Mouse (Mus musculus): Measurements from ENCODE around the gene Olig1. TPM values are rescaled to one million over a fixed set of nuclear protein-coding genes. Genes with fewer than 3 reads are reported as not detected.

The Olig1 gene
- polyA plus RNA-seq, 1 experiment, result not detected

DNA sequence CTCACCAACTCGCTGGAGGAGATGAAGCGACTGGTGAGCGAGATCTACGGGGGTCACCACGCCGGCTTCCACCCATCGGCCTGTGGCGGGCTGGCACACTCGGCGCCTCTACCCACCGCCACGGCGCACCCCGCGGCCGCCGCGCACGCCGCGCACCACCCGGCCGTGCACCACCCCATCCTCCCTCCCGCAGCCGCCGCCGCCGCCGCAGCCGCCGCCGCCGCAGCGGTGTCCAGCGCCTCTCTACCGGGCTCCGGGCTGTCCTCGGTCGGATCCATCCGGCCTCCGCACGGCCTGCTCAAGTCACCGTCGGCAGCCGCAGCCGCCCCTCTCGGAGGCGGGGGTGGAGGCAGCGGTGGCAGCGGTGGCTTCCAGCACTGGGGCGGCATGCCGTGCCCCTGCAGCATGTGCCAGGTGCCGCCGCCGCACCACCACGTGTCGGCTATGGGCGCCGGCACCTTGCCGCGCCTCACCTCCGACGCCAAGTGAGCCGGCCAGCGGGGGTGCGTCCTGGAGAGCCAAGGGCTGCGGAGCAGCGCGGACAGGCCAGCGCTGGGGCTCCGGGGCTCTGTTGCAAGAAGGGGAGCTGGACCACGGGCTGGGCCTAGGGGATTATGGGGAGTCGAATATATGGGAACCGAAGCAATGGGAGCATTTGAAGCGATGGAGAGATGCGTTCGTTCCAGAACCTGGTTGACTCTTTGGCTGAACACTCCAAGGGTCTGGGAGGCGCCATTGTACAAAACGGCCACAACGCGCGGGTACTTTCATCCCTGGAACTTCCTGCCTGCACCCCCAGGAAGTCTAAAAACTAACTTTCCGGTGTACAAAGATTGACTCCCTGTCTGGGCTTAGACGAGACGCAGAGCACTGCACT lies 42.5 kb upstream of the Olig1 start:
- no peak overlapping the region for H3ac ChIP-seq (ENCODE audit: control insufficient read depth, insufficient read length)
- TF ChIP-seq MAX (IDR thresholded peaks at IDR 0.05; ENCODE audit: low read depth), result no peak
- no peak for TF ChIP-seq USF1 (IDR thresholded peaks at IDR 0.05; ENCODE audit: low read depth)
- TF ChIP-seq CEBPB (IDR thresholded peaks at IDR 0.05; ENCODE audit: insufficient read depth, poor library complexity, severe bottlenecking), result no peak
- no peak for TF ChIP-seq MYOG (IDR thresholded peaks at IDR 0.05; ENCODE audit: control insufficient read depth in 1 of 3, insufficient read depth in 1 of 3, insufficient read length in 2 of 3, low read depth in 2 of 3)
- TF ChIP-seq MYOD1 (IDR thresholded peaks at IDR 0.05; ENCODE audit: control insufficient read depth in 1 of 3, insufficient read length in 2 of 3, low read depth in 2 of 3), result no peak
- no peak overlapping the region for H3K4me2 ChIP-seq (ENCODE audit: low read depth)
- H3K4me3 ChIP-seq, result no peak overlapping the region
- no peaks in the 10 kb centered on the region for H3K79me2 ChIP-seq (ENCODE audit: control insufficient read depth, insufficient read depth)
- H3K36me3 ChIP-seq (ENCODE audit: control insufficient read depth, insufficient read depth), result no peaks in the 10 kb centered on the region
- H3K27me3 ChIP-seq (ENCODE audit: control insufficient read depth, insufficient read depth, insufficient read length), result peaks cover 94% of the 10 kb centered on the region

DNA sequence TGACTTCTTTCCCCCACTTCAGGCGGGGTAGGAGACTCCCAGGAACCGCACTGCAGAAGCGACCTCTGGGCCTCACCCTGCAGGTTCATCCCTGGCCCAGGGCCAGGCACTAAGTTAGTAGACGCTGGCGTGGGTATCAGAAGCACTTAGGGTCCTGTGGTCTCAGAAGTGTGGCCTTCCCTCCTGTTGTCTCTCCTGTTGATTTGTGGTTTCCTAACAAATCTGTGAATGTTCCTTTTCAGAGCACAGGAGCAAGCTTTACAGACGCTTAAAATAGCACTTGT lies 41.9 kb upstream of the Olig1 start:
- no peaks in the 10 kb centered on the region for H3K79me2 ChIP-seq (ENCODE audit: control insufficient read depth, insufficient read depth)

GRCm38 (mm10) chr16:91228238-91229071 lies 41.1 kb upstream of the Olig1 start:
- Histone ChIP-seq H3K27me3 (ENCODE audit: control insufficient read depth, insufficient read depth, insufficient read length) (peaks cover 94% of the 10 kb centered on the region), H3ac (ENCODE audit: control insufficient read depth, insufficient read length) (no peak overlapping the region), H3K79me2 (ENCODE audit: control insufficient read depth, insufficient read depth) (no peaks in the 10 kb centered on the region), H3K36me3 (ENCODE audit: control insufficient read depth, insufficient read depth) (no peaks in the 10 kb centered on the region), H3K4me3 (no peak overlapping the region), H3K4me2 (ENCODE audit: low read depth) (no peak overlapping the region)
- no peak for TF ChIP-seq POLR2A (IDR thresholded peaks at IDR 0.05; ENCODE audit: insufficient read length, low read depth)
- no peak for TF ChIP-seq REST (IDR thresholded peaks at IDR 0.05; ENCODE audit: insufficient read depth, insufficient read length)
- no peak for TF ChIP-seq MAX (IDR thresholded peaks at IDR 0.05; ENCODE audit: low read depth)
- TF ChIP-seq USF1 (IDR thresholded peaks at IDR 0.05; ENCODE audit: low read depth), result no peak
- TF ChIP-seq SRF (IDR thresholded peaks at IDR 0.05; ENCODE audit: control insufficient read depth, insufficient read length, low read depth), result no peak
- TF ChIP-seq E2F4 (IDR thresholded peaks at IDR 0.05; ENCODE audit: insufficient read depth), result no peak
- TF ChIP-seq MYOG (IDR thresholded peaks at IDR 0.05; ENCODE audit: control insufficient read depth in 1 of 3, insufficient read depth in 1 of 3, insufficient read length in 2 of 3, low read depth in 2 of 3), result no peak
- TF ChIP-seq TCF12 (IDR thresholded peaks at IDR 0.05; ENCODE audit: insufficient read depth, poor library complexity, severe bottlenecking), result no peak
- TF ChIP-seq MYOD1 (IDR thresholded peaks at IDR 0.05; ENCODE audit: control insufficient read depth in 1 of 3, insufficient read length in 2 of 3, low read depth in 2 of 3), result no peak
- no peak for TF ChIP-seq POLR2AphosphoS2 (IDR thresholded peaks at IDR 0.05; ENCODE audit: insufficient read length, low read depth)
- no peak for TF ChIP-seq CEBPB (IDR thresholded peaks at IDR 0.05; ENCODE audit: insufficient read depth, poor library complexity, severe bottlenecking)
- TF ChIP-seq TCF3 (IDR thresholded peaks at IDR 0.05; ENCODE audit: insufficient read length, low read depth), result no peak

More for the DNA sequence above, 41.9 kb upstream of the Olig1 start:
- no peak overlapping the region for H3K4me3 ChIP-seq
- H3K36me3 ChIP-seq (ENCODE audit: control insufficient read depth, insufficient read depth), result no peaks in the 10 kb centered on the region
- no peak overlapping the region for H3K4me2 ChIP-seq (ENCODE audit: low read depth)
- H3ac ChIP-seq (ENCODE audit: control insufficient read depth, insufficient read length), result no peak overlapping the region
- TF ChIP-seq POLR2AphosphoS2 (IDR thresholded peaks at IDR 0.05; ENCODE audit: insufficient read length, low read depth) (no peak), MAX (IDR thresholded peaks at IDR 0.05; ENCODE audit: low read depth) (no peak), E2F4 (IDR thresholded peaks at IDR 0.05; ENCODE audit: insufficient read depth) (no peak), POLR2A (IDR thresholded peaks at IDR 0.05; ENCODE audit: insufficient read length, low read depth) (no peak), REST (IDR thresholded peaks at IDR 0.05; ENCODE audit: insufficient read depth, insufficient read length) (no peak), USF1 (IDR thresholded peaks at IDR 0.05; ENCODE audit: low read depth) (no peak), MYOD1 (IDR thresholded peaks at IDR 0.05; ENCODE audit: control insufficient read depth in 1 of 3, insufficient read length in 2 of 3, low read depth in 2 of 3) (no peak), SRF (IDR thresholded peaks at IDR 0.05; ENCODE audit: control insufficient read depth, insufficient read length, low read depth) (no peak), TCF12 (IDR thresholded peaks at IDR 0.05; ENCODE audit: insufficient read depth, poor library complexity, severe bottlenecking) (no peak)
- H3K27me3 ChIP-seq (ENCODE audit: control insufficient read depth, insufficient read depth, insufficient read length), result peaks cover 94% of the 10 kb centered on the region

DNA sequence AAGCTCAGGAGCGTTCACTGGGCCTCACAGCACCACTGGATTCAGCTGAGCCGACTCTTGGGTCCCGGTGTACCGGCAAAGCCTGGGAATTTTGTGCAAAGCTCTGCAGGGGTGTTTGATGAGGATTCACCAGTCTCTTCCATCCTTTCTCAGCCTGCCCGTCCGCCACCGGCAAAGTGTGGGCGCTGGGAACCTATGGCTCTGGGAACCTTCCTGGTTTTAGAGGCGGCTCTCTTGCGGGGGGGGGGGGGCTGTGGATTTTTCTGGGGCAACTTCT lies 40.6 kb upstream of the Olig1 start:
- no peak overlapping the region for H3K4me3 ChIP-seq
- peaks cover 93% of the 10 kb centered on the region for H3K27me3 ChIP-seq (ENCODE audit: control insufficient read depth, insufficient read depth, insufficient read length)
- H3ac ChIP-seq (ENCODE audit: control insufficient read depth, insufficient read length), result no peak overlapping the region
- TF ChIP-seq E2F4 (IDR thresholded peaks at IDR 0.05; ENCODE audit: insufficient read depth) (no peak), REST (IDR thresholded peaks at IDR 0.05; ENCODE audit: insufficient read depth, insufficient read length) (no peak), TCF3 (IDR thresholded peaks at IDR 0.05; ENCODE audit: insufficient read length, low read depth) (no peak), CEBPB (IDR thresholded peaks at IDR 0.05; ENCODE audit: insufficient read depth, poor library complexity, severe bottlenecking) (no peak), TCF12 (IDR thresholded peaks at IDR 0.05; ENCODE audit: insufficient read depth, poor library complexity, severe bottlenecking) (no peak), POLR2A (IDR thresholded peaks at IDR 0.05; ENCODE audit: insufficient read length, low read depth) (no peak), MYOD1 (IDR thresholded peaks at IDR 0.05; ENCODE audit: control insufficient read depth in 1 of 3, insufficient read length in 2 of 3, low read depth in 2 of 3) (no peak), MAX (IDR thresholded peaks at IDR 0.05; ENCODE audit: low read depth) (no peak)
- H3K79me2 ChIP-seq (ENCODE audit: control insufficient read depth, insufficient read depth), result no peaks in the 10 kb centered on the region
- H3K4me2 ChIP-seq (ENCODE audit: low read depth), result no peak overlapping the region
- H3K36me3 ChIP-seq (ENCODE audit: control insufficient read depth, insufficient read depth), result no peaks in the 10 kb centered on the region

Data from myocyte (in vitro differentiated cells).